Mouse (Mus musculus) kidney, postnatal 0 days (tissue): ENCODE measurements around the gene Jchain. TPM values are rescaled to one million over a fixed set of nuclear protein-coding genes. Genes with fewer than 3 reads are reported as not detected.

Experiments used
- ATAC-seq: fragments of 200-750 bp; cut with Nextera tagmentation; replicated peaks from 2 replicates; pipeline ENCODE4 v1.8.0; 2017; ENCODE audit warnings: low read depth, moderate number of reproducible peaks, moderate TSS enrichment, moderate library complexity; ENCODE audit not compliant: low FRiP score
- DNase-seq: peaks from one replicate; pipeline ENCODE4 v3.0.0-alpha.2; 2016; ENCODE audit warnings: low spot score
- H3K27ac ChIP-seq: fragments of 300-500 bp; sonication (generic); 2 replicates; pipeline ENCODE4 v1.5.1; 2014; ENCODE audit warnings: mild to moderate bottlenecking
- H3K27me3 ChIP-seq: fragments of 300-500 bp; sonication (generic); 2 replicates; pipeline ENCODE4 v1.6.1; 2014; ENCODE audit warnings: low read length, mixed read lengths; ENCODE audit not compliant: insufficient read depth
- H3K36me3 ChIP-seq: fragments of 300-500 bp; sonication (generic); 2 replicates; pipeline ENCODE4 v1.6.1; 2014; ENCODE audit warnings: low read length, mixed read lengths; ENCODE audit not compliant: insufficient read depth
- H3K4me1 ChIP-seq: fragments of 300-500 bp; sonication (generic); replicated peaks from 2 replicates; pipeline ENCODE4 v1.6.1; 2014; ENCODE audit warnings: antibody characterized with exemption, low read length, mixed read lengths; ENCODE audit not compliant: insufficient read depth
- H3K4me2 ChIP-seq: fragments of 300-500 bp; sonication (generic); 2 replicates; pipeline ENCODE4 v1.6.1; 2014; ENCODE audit warnings: mild to moderate bottlenecking, low read length, moderate library complexity, mixed read lengths
- H3K4me3 ChIP-seq: fragments of 300-500 bp; sonication (generic); replicated peaks from 2 replicates; pipeline ENCODE4 v1.5.1; 2014; ENCODE audit warnings: low read depth, low read length
- H3K9ac ChIP-seq: fragments of 300-500 bp; sonication (generic); 2 replicates; pipeline ENCODE4 v1.6.1; 2014; ENCODE audit warnings: low read depth, low read length
- H3K9me3 ChIP-seq: fragments of 300-500 bp; sonication (generic); replicated peaks from 2 replicates; pipeline ENCODE4 v1.6.1; 2016; ENCODE audit warnings: low read length, inconsistent platforms, mixed read lengths
- CTCF ChIP-seq: IDR thresholded peaks from 2 replicates; pipeline ENCODE4 v1.5.1; 2016; ENCODE audit warnings: antibody characterized with exemption, low read depth, mild to moderate bottlenecking, moderate library complexity
- WGBS: fragments of 180-500 bp; shearing (Covaris S2); extraction: QIAGEN DNeasy Blood & Tissue Kit; methylation state at CpG from one replicate; pipeline ENCODE4 v1.1.7; 2014; 5-methylcytosine and 5-hydroxymethylcytosine counted together
- polyA plus RNA-seq: library from polyadenylated mRNA; unstranded; fragments of >200 nt; fragmentation: Nextera tagmentation; extraction: Ambion mirVana; gene quantifications from 2 replicates; pipeline ENCODE4 v1.2.1, GENCODE M21; 2015

The Jchain gene
- polyA plus RNA-seq, 1 experiment from 2014 or later, result 0.13 TPM

- Histone ChIP-seq H3K9ac (no peak overlapping the region), H3K27ac (no peak overlapping the region), H3K4me2 (no peak overlapping the region), H3K36me3 (no peaks in the 10 kb centered on the region), H3K27me3 (no peaks in the 10 kb centered on the region), H3K9me3 (no peaks in the 10 kb centered on the region), H3K4me1 (no peaks in the 10 kb centered on the region), H3K4me3 (no peak overlapping the region)
- ATAC-seq (no peak), DNase-seq (no peak)
- WGBS, result 67% methylated on average over 3 of the region's 3 CpGs
- no peak for TF ChIP-seq CTCF
Observed at GRCm38 (mm10) chr5:88534697-88535096, 7.0 kb upstream of the Jchain start.

GRCm38 (mm10) chr5:88530908-88531307, 3.2 kb upstream of the Jchain start:
- Histone ChIP-seq H3K9ac (no peak overlapping the region), H3K4me1 (no peaks in the 10 kb centered on the region), H3K9me3 (no peaks in the 10 kb centered on the region), H3K4me3 (no peak overlapping the region), H3K27ac (no peak overlapping the region), H3K4me2 (no peak overlapping the region), H3K27me3 (no peaks in the 10 kb centered on the region), H3K36me3 (no peaks in the 10 kb centered on the region)
- 77% methylated on average over 1 of the region's 1 CpGs for WGBS
- no peak for TF ChIP-seq CTCF
- no peak for DNase-seq
- no peak for ATAC-seq

GRCm38 (mm10) chr5:88519232-88519631, 8.5 kb downstream of the Jchain start:
- no peaks in the 10 kb centered on the region for H3K27me3 ChIP-seq
- H3K9me3 ChIP-seq, result no peaks in the 10 kb centered on the region
- 1% methylated on average over 2 of the region's 2 CpGs for WGBS
- H3K36me3 ChIP-seq, result no peaks in the 10 kb centered on the region
- no peak for ATAC-seq
- H3K4me1 ChIP-seq, result no peaks in the 10 kb centered on the region
- TF ChIP-seq CTCF, result peak; percentile 82
- no peak overlapping the region for H3K4me2 ChIP-seq
- H3K27ac ChIP-seq, result no peak overlapping the region
- DNase-seq, result peak; percentile 84
- H3K9ac ChIP-seq, result no peak overlapping the region
- no peak overlapping the region for H3K4me3 ChIP-seq

GRCm38 (mm10) chr5:88508990-88509389, 18.7 kb downstream of the Jchain start:
- H3K27me3 ChIP-seq, result no peaks in the 10 kb centered on the region
- H3K4me3 ChIP-seq, result no peak overlapping the region
- TF ChIP-seq CTCF, result no peak
- no peaks in the 10 kb centered on the region for H3K9me3 ChIP-seq
- no peak overlapping the region for H3K9ac ChIP-seq
- no peak overlapping the region for H3K27ac ChIP-seq
- no peak overlapping the region for H3K4me2 ChIP-seq
- ATAC-seq (no peak), DNase-seq (no peak)
- H3K36me3 ChIP-seq, result no peaks in the 10 kb centered on the region
- WGBS, result 92% methylated on average over 1 of the region's 1 CpGs
- no peaks in the 10 kb centered on the region for H3K4me1 ChIP-seq

- no peak for TF ChIP-seq CTCF
- H3K4me1 ChIP-seq, result no peaks in the 10 kb centered on the region
- no peak overlapping the region for H3K27ac ChIP-seq
- no peak overlapping the region for H3K9ac ChIP-seq
- no peaks in the 10 kb centered on the region for H3K9me3 ChIP-seq
- 44% methylated on average over 1 of the region's 1 CpGs for WGBS
- H3K27me3 ChIP-seq, result no peaks in the 10 kb centered on the region
- no peaks in the 10 kb centered on the region for H3K36me3 ChIP-seq
- ATAC-seq (no peak), DNase-seq (no peak)
- H3K4me3 ChIP-seq, result no peak overlapping the region
- H3K4me2 ChIP-seq, result no peak overlapping the region
Observed at GRCm38 (mm10) chr5:88508555-88508954, 19.1 kb downstream of the Jchain start.

- DNase-seq (no peak), ATAC-seq (no peak)
- H3K27me3 ChIP-seq, result no peaks in the 10 kb centered on the region
- 80% methylated on average over 3 of the region's 3 CpGs for WGBS
- H3K4me1 ChIP-seq, result no peaks in the 10 kb centered on the region
- no peak overlapping the region for H3K27ac ChIP-seq
- no peak overlapping the region for H3K9ac ChIP-seq
- H3K36me3 ChIP-seq, result no peaks in the 10 kb centered on the region
- no peaks in the 10 kb centered on the region for H3K9me3 ChIP-seq
- TF ChIP-seq CTCF, result no peak
- H3K4me3 ChIP-seq, result no peak overlapping the region
- H3K4me2 ChIP-seq, result no peak overlapping the region
Observed at GRCm38 (mm10) chr5:88499781-88500180, 27.9 kb downstream of the Jchain start.

GRCm38 (mm10) chr5:88491111-88491510, 36.6 kb downstream of the Jchain start:
- 84% methylated on average over 5 of the region's 5 CpGs for WGBS
- Histone ChIP-seq H3K27ac (no peak overlapping the region), H3K9me3 (no peaks in the 10 kb centered on the region), H3K27me3 (no peaks in the 10 kb centered on the region), H3K4me2 (no peak overlapping the region), H3K36me3 (no peaks in the 10 kb centered on the region), H3K9ac (no peak overlapping the region), H3K4me3 (no peak overlapping the region), H3K4me1 (no peaks in the 10 kb centered on the region)
- no peak for TF ChIP-seq CTCF
- ATAC-seq (no peak), DNase-seq (no peak)
